In genomic region chr11:106818341-106818740, GRCm38 (mm10) we compare ENCODE assay signal across 9 mouse cellular contexts. TPM values are rescaled to one million over a fixed set of nuclear protein-coding genes. Genes with fewer than 3 reads are reported as not detected.
A peak's percentile ranks its signal among the peaks of the same experiment; 100 is the strongest.
DNase-seq lines count a peak whose midpoint lies in the region; TF ChIP-seq lines count a peak whose summit lies in the region.
"Had no signal": no experiment of that assay in that cellular context is flagged by ENCODE, and none has a peak within 500 bp of the region (broad histone marks: within the 10 kb centered on the region; RNA-seq: fewer than 3 reads in every experiment).

No protein-coding gene starts in this region.

- H3K27ac ChIP-seq in left cerebral cortex, adult 2 months: peak overlapping the region; percentile 78

- peak; percentile 43 for DNase-seq in cerebellum, adult 8-10 months
- no peak for DNase-seq in cerebellum, adult 11-12 months
- DNase-seq in left cerebral cortex, adult 2 months (ENCODE audit: extremely low spot score in 1 of 2, low spot score in 2 of 2): no peak
- DNase-seq in left cerebral cortex, adult 8-10 months (ENCODE audit: low spot score in 2 of 2): no peak
- peak; percentile 91 for DNase-seq in brain, embryonic 14.5 days (ENCODE audit: low read depth)
- peak; percentile 53 for DNase-seq in kidney, postnatal 10 days
- DNase-seq in spleen, postnatal 4 days (ENCODE audit: low spot score in 2 of 2): no peak
- DNase-seq in layer of hippocampus, adult 11-12 months (ENCODE audit: low spot score): no peak

- intact Hi-C loops in left cerebral cortex, adult 2 months (cut with DNase I): no loop called here

- no peak for TF ChIP-seq POLR2A in brain, embryonic 14.5 days (IDR thresholded peaks at IDR 0.05; ENCODE audit: borderline replicate concordance, extremely low read depth, insufficient read depth, insufficient read length, poor library complexity, severe bottlenecking)

- no peak for TF ChIP-seq CTCF in left cerebral cortex, adult 2 months (IDR thresholded peaks at IDR 0.05)
- no peak for TF ChIP-seq CTCF in brain, embryonic 14.5 days (IDR thresholded peaks at IDR 0.05; ENCODE audit: borderline replicate concordance, extremely low read depth, insufficient read depth, insufficient read length)

- H3K4me3 ChIP-seq in left cerebral cortex, adult 2 months: no peak overlapping the region
- H3K4me3 ChIP-seq: erythroblast, embryonic 14.5 days had no signal

RNA-seq across cellular contexts. Expression of gene Cep95, which starts 29.3 kb away (rescaled TPM):
- 10 to 100 TPM; 12.6 to 15.1 TPM for total RNA-seq in left cerebral cortex, adult 2 months (2021)
- total RNA-seq in left cerebral cortex, adult 8-10 months (2022): 10 to 100 TPM in 3 of 4 experiments, 1 to 10 TPM in 1; 9.8 to 11.4 (median 10.5) TPM
- 20.3 and 22.3 TPM in 2 replicates for polyA plus RNA-seq in brain, embryonic 14.5 days (2012; rRNA removed)

RNA-seq across cellular contexts. Expression of gene Ddx5, which starts 29.4 kb away (rescaled TPM):
- total RNA-seq in left cerebral cortex, adult 2 months (2021): 100 to 1,000 TPM; 652 to 679 TPM
- total RNA-seq in left cerebral cortex, adult 8-10 months (2022): 100 to 1,000 TPM; 617 to 703 (median 641) TPM
- polyA plus RNA-seq in brain, embryonic 14.5 days (2012; rRNA removed): 597 and 653 TPM in 2 replicates

RNA-seq across cellular contexts. Expression of gene Polg2, which starts 39.0 kb away (rescaled TPM):
- 1 to 10 TPM; 3.2 to 4.2 TPM for total RNA-seq in left cerebral cortex, adult 2 months (2021)
- total RNA-seq in left cerebral cortex, adult 8-10 months (2022): 1 to 10 TPM; 2.8 to 4.6 (median 4.0) TPM
- 9.0 and 10.3 TPM in 2 replicates for polyA plus RNA-seq in brain, embryonic 14.5 days (2012; rRNA removed)

Comparison
In these comparisons a context has a peak if more than half of its experiments do, and no peak if none do; other contexts are left out.
1. DNase-seq: peak in cerebellum, adult 8-10 months (single experiment), brain, embryonic 14.5 days (single experiment) and kidney, postnatal 10 days (single experiment); none in cerebellum, adult 11-12 months (single experiment), left cerebral cortex, adult 2 months (0 of 2), left cerebral cortex, adult 8-10 months (0 of 2), spleen, postnatal 4 days (0 of 2) and layer of hippocampus, adult 11-12 months (single experiment).